Mouse (Mus musculus) C2C12 (cell line): ENCODE measurements around the gene Map3k3. TPM values are rescaled to one million over a fixed set of nuclear protein-coding genes. Genes with fewer than 3 reads are reported as not detected.
"Not testable (repeated sequence)": the region's sequence is repeated elsewhere in the genome, so short reads cannot be mapped to it uniquely, and the experiment has no call there.

Source experiments
- H3K27me3 ChIP-seq: one replicate; pipeline ENCODE4 v1.6.1; 2011; ENCODE audit not compliant: control insufficient read depth, insufficient read depth, insufficient read length
- H3K36me3 ChIP-seq: one replicate; pipeline ENCODE4 v1.6.1; 2011; ENCODE audit not compliant: control insufficient read depth, insufficient read depth
- H3K4me3 ChIP-seq: one replicate; pipeline ENCODE4 v1.5.1; 2011; ENCODE audit warnings: mild to moderate bottlenecking, control low read depth; ENCODE audit not compliant: poor library complexity, insufficient read depth, severe bottlenecking
- H3K79me2 ChIP-seq: one replicate; pipeline ENCODE4 v1.6.1; 2011; ENCODE audit not compliant: control insufficient read depth, insufficient read depth
- H3K79me3 ChIP-seq: one replicate; pipeline ENCODE4 v1.6.1; 2011; ENCODE audit warnings: low read depth, control low read depth
- H3ac ChIP-seq: one replicate; pipeline ENCODE3; 2011; ENCODE audit warnings: low read depth; ENCODE audit not compliant: control insufficient read depth, insufficient read length
- CEBPB ChIP-seq: IDR thresholded peaks from one replicate; pipeline ENCODE4 v1.6.1; 2011; ENCODE audit warnings: low read depth, mild to moderate bottlenecking, control low read depth, moderate library complexity
- CTCF ChIP-seq: IDR thresholded peaks from one replicate; pipeline ENCODE4 v1.5.1; 2011; ENCODE audit not compliant: control insufficient read depth, insufficient read depth, insufficient read length
- FOSL1 ChIP-seq: IDR thresholded peaks from one replicate; pipeline ENCODE4 v1.8.0; 2011; ENCODE audit warnings: mild to moderate bottlenecking, low read length; ENCODE audit not compliant: poor library complexity, insufficient read depth, severe bottlenecking
- MAX ChIP-seq: IDR thresholded peaks from one replicate; pipeline ENCODE4 v1.6.1; 2011; ENCODE audit warnings: mild to moderate bottlenecking, control low read depth
- MYOD1 ChIP-seq: IDR thresholded peaks from one replicate; pipeline ENCODE4 v1.6.1; 2011; ENCODE audit warnings: low read depth; ENCODE audit not compliant: control insufficient read depth, insufficient read length
- MYOG ChIP-seq: IDR thresholded peaks from one replicate; pipeline ENCODE4 v1.6.1; 2011; ENCODE audit not compliant: control insufficient read depth, insufficient read length; ENCODE audit errors: extremely low read depth
- USF1 ChIP-seq: IDR thresholded peaks from one replicate; pipeline ENCODE4 v1.6.1; 2011; ENCODE audit warnings: low read depth, mild to moderate bottlenecking, control low read depth, moderate library complexity
- polyA plus RNA-seq: library from polyadenylated mRNA; unstranded; fragments of >200 nt; fragmentation: generic; extraction: Trizol; gene quantifications from one replicate; pipeline ENCODE4 v1.2.1, GENCODE M21; 2012; ENCODE audit warnings: missing spikeins

Map3k3 gene
- polyA plus RNA-seq, 1 experiment, result 23.1 TPM

DNA sequence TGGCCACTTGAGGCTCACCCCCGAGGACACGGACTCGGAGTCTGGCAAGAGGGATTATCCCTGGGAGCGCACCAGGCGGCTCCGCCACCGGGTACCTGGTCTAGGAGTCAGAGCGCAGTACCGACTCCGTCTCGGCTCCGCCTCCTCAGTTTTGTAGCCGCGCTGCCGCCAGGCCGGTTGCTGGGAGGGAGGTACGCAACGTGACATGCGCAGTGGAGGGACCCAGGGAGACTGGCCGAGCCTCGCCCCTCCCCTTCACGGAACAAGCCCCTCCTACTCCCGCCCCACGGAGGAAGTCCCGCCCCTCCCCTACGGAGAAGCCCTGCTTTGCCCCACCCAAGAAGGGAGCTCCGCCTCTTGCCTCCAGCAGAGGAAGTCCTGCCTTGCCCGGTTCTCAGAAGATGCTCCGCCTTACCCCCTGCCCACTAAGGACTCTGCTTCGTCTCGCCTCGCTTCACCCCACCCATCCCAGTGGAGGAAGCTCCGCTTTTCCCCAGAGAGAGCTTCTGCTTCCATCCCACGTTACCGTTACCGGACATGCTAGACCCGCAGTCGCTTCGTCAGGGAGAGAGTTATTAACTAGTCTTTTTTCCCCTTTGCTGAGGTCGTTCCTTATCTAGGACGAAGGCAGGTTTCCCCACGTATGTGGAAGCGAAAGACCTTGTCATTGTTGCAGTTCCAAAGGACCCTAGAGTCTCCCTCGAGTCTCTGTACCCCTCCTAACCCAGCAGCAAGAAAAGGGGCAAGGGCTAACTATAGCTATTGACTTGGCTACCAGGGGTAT lies 109.2 kb downstream of the Map3k3 start:
- Histone ChIP-seq H3K4me3 (peak overlapping the region; percentile 77), H3K36me3 (peaks cover 23% of the 10 kb centered on the region), H3K79me2 (peaks cover 19% of the 10 kb centered on the region), H3K79me3 (no peaks in the 10 kb centered on the region), H3ac (peak overlapping the region; percentile 82), H3K27me3 (no peaks in the 10 kb centered on the region)
- no peak for TF ChIP-seq CTCF
- peak; percentile 37 for TF ChIP-seq MAX

DNA sequence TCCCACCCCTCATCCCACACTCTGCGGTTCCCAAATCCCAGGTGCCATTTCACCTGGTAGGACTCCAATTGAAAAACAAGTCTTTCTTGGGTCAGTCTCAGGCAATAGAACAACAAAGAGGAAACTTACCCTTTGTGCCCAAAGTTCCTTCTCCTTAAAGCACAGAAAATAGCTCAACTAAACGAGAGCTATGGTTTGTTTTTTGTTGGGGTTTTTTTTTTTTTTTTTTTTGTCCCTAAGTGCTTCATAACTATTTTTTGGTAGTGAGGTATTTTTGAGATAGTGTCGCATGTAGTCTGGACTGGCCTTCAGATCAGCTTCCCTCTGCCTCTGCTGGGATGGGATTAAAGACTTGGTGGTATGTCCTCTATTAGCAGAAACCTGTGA lies 109.7 kb downstream of the Map3k3 start:
- Histone ChIP-seq H3K27me3 (no peaks in the 10 kb centered on the region), H3K79me2 (peaks cover 19% of the 10 kb centered on the region), H3K79me3 (no peaks in the 10 kb centered on the region), H3ac (peak overlapping the region; percentile 53), H3K36me3 (peaks cover 29% of the 10 kb centered on the region), H3K4me3 (peak overlapping the region; percentile 21)
- no peak for TF ChIP-seq CEBPB

DNA sequence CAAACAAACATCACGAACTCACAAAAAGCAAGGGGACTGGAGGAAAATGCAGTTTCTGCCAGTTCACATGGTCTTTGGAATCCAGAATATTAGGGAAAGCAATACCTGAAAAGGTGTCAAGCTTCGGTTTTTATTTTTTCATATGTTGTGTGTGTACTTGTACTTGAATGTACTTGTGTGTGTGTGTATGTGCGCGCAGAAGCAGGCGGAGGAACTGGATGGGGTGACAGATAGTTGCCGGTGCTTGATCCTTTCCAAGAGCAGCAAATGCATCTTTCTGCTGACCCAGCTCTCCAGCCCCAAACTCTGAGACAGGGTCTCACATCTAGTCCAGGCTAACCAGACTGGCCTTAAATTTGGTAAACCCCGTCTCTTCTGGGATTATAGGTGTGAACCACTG lies 110.5 kb downstream of the Map3k3 start:
- no peak for TF ChIP-seq USF1
- no peak for TF ChIP-seq MYOD1
- no peak for TF ChIP-seq CEBPB
- no peak for TF ChIP-seq CTCF
- no peak for TF ChIP-seq MYOG
- TF ChIP-seq FOSL1, result no peak
- TF ChIP-seq MAX, result no peak
- Histone ChIP-seq H3K4me3 (no peak overlapping the region), H3ac (no peak overlapping the region)

DNA sequence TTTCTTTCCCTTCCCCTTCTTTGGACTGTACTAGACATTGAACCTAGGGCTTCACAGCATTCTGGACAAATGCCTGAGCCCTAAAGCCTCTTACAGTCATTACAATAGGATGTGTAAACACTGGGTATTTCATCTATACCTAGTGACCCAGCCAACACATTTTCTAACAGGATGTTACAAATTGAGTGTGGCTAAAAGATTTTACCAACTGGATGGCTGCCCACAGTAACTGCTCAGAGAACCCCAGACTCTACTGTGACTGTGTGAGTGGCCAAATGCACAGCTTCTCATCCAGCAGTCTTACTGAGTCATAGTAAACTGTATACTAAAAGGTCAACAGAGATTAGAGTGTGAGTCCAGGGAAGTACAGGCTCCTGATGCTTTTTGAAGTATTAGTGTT lies 110.9 kb downstream of the Map3k3 start:
- Histone ChIP-seq H3K4me3 (no peak overlapping the region), H3K27me3 (no peaks in the 10 kb centered on the region), H3K36me3 (peaks cover 37% of the 10 kb centered on the region)

More for the DNA sequence above, 110.5 kb downstream of the Map3k3 start:
- no peaks in the 10 kb centered on the region for H3K27me3 ChIP-seq
- no peaks in the 10 kb centered on the region for H3K79me3 ChIP-seq
- H3K79me2 ChIP-seq, result peaks cover 19% of the 10 kb centered on the region
- H3K36me3 ChIP-seq, result peaks cover 33% of the 10 kb centered on the region

DNA sequence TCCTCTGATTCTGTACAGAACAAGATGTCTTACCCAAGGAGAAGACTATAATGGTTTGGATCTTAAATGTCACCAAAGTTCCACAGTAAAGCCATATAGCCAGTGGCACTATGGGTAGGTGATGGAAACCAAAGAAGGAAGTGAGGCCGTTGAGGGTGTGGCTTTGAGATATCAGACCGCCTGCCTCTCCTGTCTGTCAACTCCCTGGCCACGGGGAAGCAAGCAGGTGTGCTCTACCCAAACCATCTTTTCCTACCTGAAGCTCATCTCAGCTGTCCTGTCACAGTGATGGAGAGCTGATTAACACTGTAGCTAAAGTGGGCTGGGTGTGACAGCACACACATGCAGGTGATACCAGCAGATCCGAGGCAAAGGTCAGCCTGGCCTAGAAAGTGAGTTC lies 113.9 kb downstream of the Map3k3 start:
- Histone ChIP-seq H3K79me2 (no peaks in the 10 kb centered on the region), H3K27me3 (no peaks in the 10 kb centered on the region), H3K36me3 (peaks cover 64% of the 10 kb centered on the region)

More for the DNA sequence above, 110.9 kb downstream of the Map3k3 start:
- Histone ChIP-seq H3ac (no peak overlapping the region), H3K79me2 (peaks cover 16% of the 10 kb centered on the region), H3K79me3 (no peaks in the 10 kb centered on the region)
- no peak for TF ChIP-seq MAX
- TF ChIP-seq FOSL1, result no peak
- TF ChIP-seq CTCF, result no peak
- TF ChIP-seq CEBPB, result no peak
- TF ChIP-seq MYOD1, result no peak
- TF ChIP-seq USF1, result no peak
- TF ChIP-seq MYOG, result no peak

DNA sequence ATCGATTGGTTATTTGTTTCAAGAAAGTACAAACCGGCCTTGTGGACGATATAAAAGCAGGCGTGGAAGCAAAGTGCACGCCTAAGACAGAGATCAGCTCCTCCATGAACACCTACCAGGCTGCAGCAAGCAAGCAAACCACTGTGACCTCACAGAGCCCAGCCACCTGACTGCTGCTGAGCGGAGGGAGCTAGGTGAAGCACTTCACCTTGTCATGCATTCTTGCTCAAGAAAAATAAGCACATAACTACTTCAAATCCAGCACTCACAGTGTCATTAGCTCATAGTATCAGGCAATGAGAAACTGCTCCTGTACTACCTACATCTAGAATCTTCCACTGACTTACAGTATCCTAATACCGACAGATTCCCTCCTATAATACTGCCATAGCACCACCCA lies 115.6 kb downstream of the Map3k3 start:
- H3K79me2 ChIP-seq, H3K27me3 ChIP-seq, H3ac ChIP-seq, H3K4me3 ChIP-seq, H3K79me3 ChIP-seq: not testable (repeated sequence)
- peaks cover 82% of the 10 kb centered on the region for H3K36me3 ChIP-seq

More for the DNA sequence above, 113.9 kb downstream of the Map3k3 start:
- H3K79me3 ChIP-seq, result peaks cover 2% of the 10 kb centered on the region
- TF ChIP-seq CEBPB (no peak), CTCF (no peak), MYOD1 (no peak), FOSL1 (no peak), MYOG (no peak), MAX (no peak), USF1 (no peak)
- H3K4me3 ChIP-seq, result no peak overlapping the region
- no peak overlapping the region for H3ac ChIP-seq
